Mouse (Mus musculus): ENCODE data around the gene Tsen54.
A peak's percentile ranks its signal among the peaks of the same experiment; 100 is the strongest.
"Not testable (repeated sequence)": the region's sequence is repeated elsewhere in the genome, so short reads cannot be mapped to it uniquely, and the experiment has no call there.

Gene Tsen54

GRCm38 (mm10) chr11:115831518-115831917 is 17.0 kb downstream of the Tsen54 start:
- DNase-seq: no peak

- no peak for DNase-seq
Measured at GRCm38 (mm10) chr11:115832064-115832463, 17.5 kb downstream of the Tsen54 start.

- DNase-seq: no peak
Measured at GRCm38 (mm10) chr11:115832523-115832922, 18.0 kb downstream of the Tsen54 start.

GRCm38 (mm10) chr11:115833021-115833513 is 18.5 kb downstream of the Tsen54 start:
- DNase-seq: no peak

- DNase-seq: no peak
Measured at GRCm38 (mm10) chr11:115834033-115834432, 19.5 kb downstream of the Tsen54 start.

- no peak for DNase-seq
Measured at GRCm38 (mm10) chr11:115836656-115837395, 22.3 kb downstream of the Tsen54 start.

- no peak for DNase-seq
Measured at GRCm38 (mm10) chr11:115837606-115838345, 23.3 kb downstream of the Tsen54 start.

GRCm38 (mm10) chr11:115838895-115839311 is 24.4 kb downstream of the Tsen54 start:
- DNase-seq: no peak

- DNase-seq: no peak
Measured at GRCm38 (mm10) chr11:115839732-115840131, 25.2 kb downstream of the Tsen54 start.

- DNase-seq: no peak
Measured at GRCm38 (mm10) chr11:115841044-115841443, 26.5 kb downstream of the Tsen54 start.

- DNase-seq: no peak
Measured at GRCm38 (mm10) chr11:115841961-115842550, 27.5 kb downstream of the Tsen54 start.

- DNase-seq: no peak
Measured at GRCm38 (mm10) chr11:115843141-115843890, 28.8 kb downstream of the Tsen54 start.

- no peak for DNase-seq
Measured at GRCm38 (mm10) chr11:115843891-115844239, 29.3 kb downstream of the Tsen54 start.

- DNase-seq: no peak
Measured at GRCm38 (mm10) chr11:115844240-115844639, 29.7 kb downstream of the Tsen54 start.

- DNase-seq: no peak
Measured at GRCm38 (mm10) chr11:115845819-115846218, 31.3 kb downstream of the Tsen54 start.

- DNase-seq: no peak
Measured at GRCm38 (mm10) chr11:115854674-115855073, 40.1 kb downstream of the Tsen54 start.

GRCm38 (mm10) chr11:115857146-115857545 is 42.6 kb downstream of the Tsen54 start:
- DNase-seq: not testable (repeated sequence)

- DNase-seq: no peak
Measured at GRCm38 (mm10) chr11:115857936-115858335, 43.4 kb downstream of the Tsen54 start.

- DNase-seq: no peak
Measured at GRCm38 (mm10) chr11:115858354-115858753, 43.8 kb downstream of the Tsen54 start, which contains the start of gene Myo15b. Myo15b (plus strand) TSS chr11:115858406.

GRCm38 (mm10) chr11:115859143-115859945 is 44.8 kb downstream of the Tsen54 start:
- peak; percentile 56 for DNase-seq

GRCm38 (mm10) chr11:115863895-115864294 is 49.4 kb downstream of the Tsen54 start:
- DNase-seq: no peak

- no peak for DNase-seq
Measured at GRCm38 (mm10) chr11:115869393-115869792, 54.9 kb downstream of the Tsen54 start.
